Mouse (Mus musculus) C2C12 (cell line): ENCODE measurements at regions not wholly inside any gene's neighbourhood (a gene's known extent, or its start where the extent isn't known, plus 50 kb on each side); places are given as distances from the start of the nearest gene placed in this dataset.

Experiments
- CEBPB ChIP-seq: IDR thresholded peaks from one replicate; pipeline ENCODE4 v1.6.1; 2011; ENCODE audit warnings: low read depth, mild to moderate bottlenecking, control low read depth, moderate library complexity
- CTCF ChIP-seq: IDR thresholded peaks from one replicate; pipeline ENCODE4 v1.5.1; 2011; ENCODE audit not compliant: control insufficient read depth, insufficient read depth, insufficient read length
- FOSL1 ChIP-seq: IDR thresholded peaks from one replicate; pipeline ENCODE4 v1.8.0; 2011; ENCODE audit warnings: mild to moderate bottlenecking, low read length; ENCODE audit not compliant: poor library complexity, insufficient read depth, severe bottlenecking
- MAX ChIP-seq: IDR thresholded peaks from one replicate; pipeline ENCODE4 v1.6.1; 2011; ENCODE audit warnings: mild to moderate bottlenecking, control low read depth
- MYOG ChIP-seq: IDR thresholded peaks from one replicate; pipeline ENCODE4 v1.6.1; 2011; ENCODE audit not compliant: control insufficient read depth, insufficient read length; ENCODE audit errors: extremely low read depth
- USF1 ChIP-seq: IDR thresholded peaks from one replicate; pipeline ENCODE4 v1.6.1; 2011; ENCODE audit warnings: low read depth, mild to moderate bottlenecking, control low read depth, moderate library complexity

DNA sequence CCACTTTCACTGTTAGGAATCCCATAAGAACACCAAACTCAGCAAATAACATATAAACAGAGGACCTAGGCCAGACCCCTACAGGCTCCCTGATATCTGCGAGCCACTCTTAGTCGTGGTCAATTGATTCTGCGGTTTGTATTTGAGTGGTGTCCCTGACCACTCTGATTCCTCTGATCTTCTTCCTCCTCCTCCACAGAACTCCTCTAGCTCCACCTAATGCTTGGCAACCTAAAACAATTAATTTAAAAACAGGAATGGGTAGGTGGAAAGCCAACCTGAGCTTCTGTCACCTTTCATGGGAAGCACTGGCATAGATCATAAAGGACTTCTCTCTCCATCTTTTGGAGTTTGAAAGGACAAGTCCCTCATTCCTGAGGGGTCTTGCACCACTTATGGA is 1316.0 kb downstream of the Gsdmc2 start:
- no peak for TF ChIP-seq CTCF
- TF ChIP-seq MAX: no peak
- no peak for TF ChIP-seq MYOG
- no peak for TF ChIP-seq FOSL1
- no peak for TF ChIP-seq USF1
- TF ChIP-seq CEBPB: no peak
